Mouse (Mus musculus) testis, adult 2 months (tissue): ENCODE results near the gene Slc27a3. TPM values are rescaled to one million over a fixed set of nuclear protein-coding genes. Genes with fewer than 3 reads are reported as not detected.

Experiments used
- H3K27ac ChIP-seq: fragments of 200-500 bp; 2 replicates; pipeline ENCODE4 v1.5.1; 2012; ENCODE audit warnings: low read depth, low read length; ENCODE audit not compliant: control insufficient read depth, insufficient read depth
- H3K27me3 ChIP-seq: fragments of 200-500 bp; 2 replicates; pipeline ENCODE4 v1.6.1; 2012; ENCODE audit warnings: mild to moderate bottlenecking, low read length, moderate library complexity; ENCODE audit not compliant: control insufficient read depth, insufficient read depth
- H3K36me3 ChIP-seq: fragments of 200-500 bp; 2 replicates; pipeline ENCODE4 v1.6.1; 2012; ENCODE audit warnings: mild to moderate bottlenecking, low read length; ENCODE audit not compliant: control insufficient read depth, insufficient read depth
- H3K4me1 ChIP-seq: fragments of 200-500 bp; 2 replicates; pipeline ENCODE4 v1.6.1; 2012; ENCODE audit warnings: low read length; ENCODE audit not compliant: control insufficient read depth, insufficient read depth
- H3K4me3 ChIP-seq: fragments of 200-500 bp; 2 replicates; pipeline ENCODE4 v1.5.1; 2012; ENCODE audit warnings: low read depth, mild to moderate bottlenecking, low read length, moderate library complexity, mixed read lengths; ENCODE audit not compliant: control insufficient read depth
- CTCF ChIP-seq: fragments of 200-500 bp; IDR thresholded peaks from 2 replicates; pipeline ENCODE4 v1.5.1; 2012; ENCODE audit warnings: low read depth, mild to moderate bottlenecking, inconsistent platforms, low read length, moderate library complexity; ENCODE audit not compliant: control insufficient read depth, insufficient read depth, insufficient replicate concordance
- POLR2A ChIP-seq: fragments of 200-500 bp; IDR thresholded peaks from 2 replicates; pipeline ENCODE4 v1.6.1; 2012; ENCODE audit warnings: low read depth, mild to moderate bottlenecking, inconsistent platforms, low read length, moderate library complexity; ENCODE audit not compliant: control insufficient read depth
- polyA plus RNA-seq: library from polyadenylated mRNA; depleted of rRNA; stranded (reverse); fragments of >200 nt; gene quantifications from 2 replicates; pipeline ENCODE4 v1.2.3, GENCODE M21; 2012

Slc27a3 gene
- polyA plus RNA-seq, 1 experiment = 18.9 TPM

GRCm38 (mm10) chr3:90388726-90389510 is 820 bp downstream of the Slc27a3 start:
- no peaks in the 10 kb centered on the region for H3K36me3 ChIP-seq

GRCm38 (mm10) chr3:90388192-90388591 is 1.5 kb downstream of the Slc27a3 start:
- Histone ChIP-seq H3K27ac (no peak overlapping the region; the same call in 1 of the 2 replicates), H3K4me1 (peaks cover 19% of the 10 kb centered on the region), H3K4me3 (peak overlapping the region; percentile 3; the same call in 1 of the 2 replicates), H3K27me3 (no peaks in the 10 kb centered on the region), H3K36me3 (no peaks in the 10 kb centered on the region)
- no peak for TF ChIP-seq CTCF
- no peak for TF ChIP-seq POLR2A

More at GRCm38 (mm10) chr3:90388726-90389510, 820 bp downstream of the Slc27a3 start:
- peak overlapping the region; percentile 73 for H3K27ac ChIP-seq
- 0 out of 2 replicates have a peak, but pooled peaks have one; percentile 0 for TF ChIP-seq CTCF
- no peak; the same call in 1 of the 2 replicates for TF ChIP-seq POLR2A
- peaks cover 19% of the 10 kb centered on the region for H3K4me1 ChIP-seq
- peak overlapping the region; percentile 80 for H3K4me3 ChIP-seq
- no peaks in the 10 kb centered on the region for H3K27me3 ChIP-seq

DNA sequence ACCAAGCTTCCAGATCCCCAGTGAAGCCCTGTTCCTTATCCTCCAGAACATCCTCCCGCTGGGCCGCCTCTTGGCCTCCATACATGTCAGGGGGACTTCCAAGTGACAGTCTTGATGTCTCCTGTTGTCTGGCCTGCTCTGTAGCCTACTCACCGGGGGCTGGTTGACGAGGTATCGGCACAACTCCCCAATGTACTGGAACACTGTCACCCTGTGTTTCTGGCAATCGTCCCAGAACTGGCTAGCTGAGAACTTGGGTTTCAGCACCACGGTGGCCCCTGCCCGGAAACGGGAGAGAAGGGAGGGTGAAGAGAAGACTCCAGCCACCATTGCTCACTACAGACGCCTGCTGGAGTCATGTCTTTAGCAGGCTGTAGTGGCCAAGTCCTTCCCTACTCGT is 2.3 kb downstream of the Slc27a3 start:
- Histone ChIP-seq H3K36me3 (no peaks in the 10 kb centered on the region), H3K27ac (peak overlapping the region; percentile 41; the same call in 1 of the 2 replicates), H3K27me3 (no peaks in the 10 kb centered on the region), H3K4me3 (no peak overlapping the region), H3K4me1 (peaks cover 19% of the 10 kb centered on the region)
- TF ChIP-seq CTCF (no peak), POLR2A (peak; percentile 15; the same call in 1 of the 2 replicates)

DNA sequence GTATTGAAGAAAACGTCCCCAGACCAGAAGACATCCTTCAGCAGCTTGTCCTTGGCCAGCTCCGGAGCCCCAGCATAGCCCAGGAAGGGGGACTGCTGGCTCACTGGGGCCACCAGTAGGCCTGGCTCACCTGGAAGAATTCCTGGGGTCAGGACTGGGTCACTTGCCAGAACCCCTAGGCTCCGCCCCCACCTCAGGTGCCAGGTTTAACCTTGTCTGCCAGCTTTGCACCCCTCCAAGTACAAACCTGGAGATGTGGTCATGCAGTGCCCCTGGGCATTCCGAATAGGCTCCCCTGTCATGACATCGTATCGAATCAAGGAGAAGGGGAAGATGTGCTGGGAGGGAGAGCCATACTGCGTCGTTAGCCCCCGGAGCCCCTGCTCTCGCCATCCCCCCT is 2.9 kb downstream of the Slc27a3 start:
- Histone ChIP-seq H3K4me3 (no peak overlapping the region), H3K27me3 (no peaks in the 10 kb centered on the region), H3K4me1 (peaks cover 19% of the 10 kb centered on the region), H3K36me3 (no peaks in the 10 kb centered on the region), H3K27ac (no peak overlapping the region)
- TF ChIP-seq CTCF = no peak
- TF ChIP-seq POLR2A = no peak

DNA sequence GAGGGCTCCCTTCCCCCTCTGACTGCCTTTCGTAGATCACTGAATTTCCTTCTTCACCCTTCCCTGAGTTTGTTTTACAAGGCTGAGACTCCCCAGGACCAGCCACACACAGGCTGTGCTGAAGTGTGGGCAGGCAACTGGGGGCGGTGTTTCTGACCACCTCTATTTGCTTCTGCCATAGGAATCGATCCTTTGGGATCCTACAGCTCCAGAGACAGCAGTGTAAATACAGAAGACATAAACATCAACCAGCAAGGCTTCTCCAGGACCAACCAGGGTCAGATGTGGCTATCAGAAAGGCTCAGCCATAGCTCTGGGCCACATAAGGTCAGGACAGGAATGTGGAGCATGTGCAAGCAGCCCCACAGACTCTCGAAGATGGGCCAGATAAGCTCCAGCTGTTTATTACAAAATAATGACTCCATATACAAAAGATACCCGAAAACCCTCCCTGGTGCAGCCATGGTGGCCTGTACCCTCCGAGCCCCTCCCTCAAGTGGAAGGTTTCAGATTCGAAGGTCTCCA is 4.8 kb downstream of the Slc27a3 start:
- no peak overlapping the region for H3K4me3 ChIP-seq
- H3K36me3 ChIP-seq = no peaks in the 10 kb centered on the region
- no peak for TF ChIP-seq CTCF
- TF ChIP-seq POLR2A = no peak
- H3K4me1 ChIP-seq = peaks cover 16% of the 10 kb centered on the region
- H3K27me3 ChIP-seq = no peaks in the 10 kb centered on the region
- no peak overlapping the region for H3K27ac ChIP-seq

- Histone ChIP-seq H3K36me3 (no peaks in the 10 kb centered on the region), H3K4me1 (peaks cover 10% of the 10 kb centered on the region), H3K4me3 (no peak overlapping the region)
These were observed 6.0 kb downstream of the Slc27a3 start for GRCm38 (mm10) chr3:90383690-90384089.

DNA sequence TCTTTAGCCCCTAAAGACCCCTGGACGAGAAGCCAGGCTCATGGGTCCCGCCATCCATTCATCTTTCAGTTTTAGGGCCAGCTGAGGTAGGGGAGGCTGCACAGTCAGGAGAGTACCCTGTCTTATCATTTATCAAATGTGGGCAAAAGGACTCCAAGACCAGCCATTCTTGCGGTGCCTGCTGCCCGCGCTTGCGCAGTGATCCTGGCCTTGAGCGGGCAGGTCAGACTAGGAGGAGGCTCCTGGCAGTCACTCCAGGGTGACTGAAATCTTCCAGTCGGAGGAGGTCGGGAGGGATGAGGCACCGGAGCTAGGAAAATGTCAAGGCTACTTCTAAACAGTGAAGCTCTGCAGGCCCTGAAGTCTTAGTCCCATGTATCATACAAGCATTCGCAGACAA is 8.0 kb downstream of the Slc27a3 start:
- H3K4me1 ChIP-seq = no peaks in the 10 kb centered on the region
- H3K27ac ChIP-seq = peak overlapping the region; percentile 72
- H3K27me3 ChIP-seq = no peaks in the 10 kb centered on the region
- TF ChIP-seq CTCF (no peak), POLR2A (no peak)
- no peak overlapping the region for H3K4me3 ChIP-seq
- no peaks in the 10 kb centered on the region for H3K36me3 ChIP-seq

More at GRCm38 (mm10) chr3:90383690-90384089, 6.0 kb downstream of the Slc27a3 start:
- H3K27ac ChIP-seq = no peak overlapping the region
- no peak for TF ChIP-seq CTCF
- H3K27me3 ChIP-seq = no peaks in the 10 kb centered on the region
